Mouse (Mus musculus) E14TG2a.4 (cell line): Measurements from ENCODE around the gene Gtf2h3.
A peak's percentile ranks its signal among the peaks of the same experiment; 100 is the strongest.
"Not testable (repeated sequence)": the region's sequence is repeated elsewhere in the genome, so short reads cannot be mapped to it uniquely, and the experiment has no call there.

Experiments
- CTCF ChIP-seq: conservative IDR thresholded peaks from 2 replicates; pipeline ENCODE4 v1.5.1; 2014; ENCODE audit warnings: low read length
- NANOG ChIP-seq: IDR thresholded peaks from 2 replicates; pipeline ENCODE4 v1.6.1; 2014; ENCODE audit warnings: borderline replicate concordance, low read length, mixed read lengths

DNA sequence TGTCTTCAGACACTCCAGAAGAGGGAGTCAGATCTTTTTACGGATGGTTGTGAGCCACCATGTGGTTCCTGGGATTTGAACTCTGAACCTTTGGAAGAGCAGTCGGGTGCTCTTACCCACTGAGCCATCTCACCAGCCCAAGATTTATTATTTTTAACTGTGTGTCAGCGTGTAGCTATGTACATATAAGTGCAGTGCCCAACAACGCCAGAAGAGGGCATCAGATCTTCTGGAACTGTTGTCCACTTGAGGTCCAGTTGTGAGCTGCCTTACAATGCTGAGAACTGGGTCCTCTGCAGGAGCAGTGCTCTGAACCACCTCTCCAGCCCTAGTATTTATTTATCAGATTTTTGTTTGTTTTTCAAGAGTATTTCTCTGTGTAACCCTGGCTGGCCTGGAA is 56.1 kb downstream of the Gtf2h3 start:
- peak; percentile 53 for TF ChIP-seq CTCF
- not testable (repeated sequence) for TF ChIP-seq NANOG
